Mouse (Mus musculus): ENCODE data around the gene Fgfr2.
"Not testable (repeated sequence)": the region's sequence is repeated elsewhere in the genome, so short reads cannot be mapped to it uniquely, and the experiment has no call there.

The Fgfr2 gene

GRCm38 (mm10) chr7:133120221-133120751, 2.9 kb downstream of the Fgfr2 start:
- DNase-seq (ENCODE audit: low spot score), result no peak

GRCm38 (mm10) chr7:133117815-133118214, 5.3 kb downstream of the Fgfr2 start:
- DNase-seq (ENCODE audit: low spot score), result no peak

- DNase-seq (ENCODE audit: low spot score), result no peak
Measured at GRCm38 (mm10) chr7:133116542-133116941, 6.6 kb downstream of the Fgfr2 start.

GRCm38 (mm10) chr7:133115886-133116285, 7.3 kb downstream of the Fgfr2 start:
- DNase-seq (ENCODE audit: low spot score), result peak; percentile 43

GRCm38 (mm10) chr7:133114847-133115470, 8.2 kb downstream of the Fgfr2 start:
- DNase-seq (ENCODE audit: low spot score), result peak; percentile 53

GRCm38 (mm10) chr7:133113185-133113895, 9.8 kb downstream of the Fgfr2 start:
- no peak for DNase-seq (ENCODE audit: low spot score)

GRCm38 (mm10) chr7:133112351-133112831, 10.8 kb downstream of the Fgfr2 start:
- DNase-seq (ENCODE audit: low spot score), result peak; percentile 63

GRCm38 (mm10) chr7:133109442-133109841, 13.7 kb downstream of the Fgfr2 start:
- DNase-seq (ENCODE audit: low spot score), result no peak

GRCm38 (mm10) chr7:133108695-133109094, 14.5 kb downstream of the Fgfr2 start:
- no peak for DNase-seq (ENCODE audit: low spot score)

GRCm38 (mm10) chr7:133102578-133102977, 20.6 kb downstream of the Fgfr2 start:
- DNase-seq (ENCODE audit: low spot score), result no peak

GRCm38 (mm10) chr7:133101070-133101469, 22.1 kb downstream of the Fgfr2 start:
- no peak for DNase-seq (ENCODE audit: low spot score)

- DNase-seq (ENCODE audit: low spot score), result no peak
Measured at GRCm38 (mm10) chr7:133100178-133100577, 23.0 kb downstream of the Fgfr2 start.

- peak; percentile 26 for DNase-seq (ENCODE audit: low spot score)
Measured at GRCm38 (mm10) chr7:133099266-133099665, 23.9 kb downstream of the Fgfr2 start.

- DNase-seq (ENCODE audit: low spot score), result peak; percentile 25
Measured at GRCm38 (mm10) chr7:133098118-133098793, 24.9 kb downstream of the Fgfr2 start.

GRCm38 (mm10) chr7:133095610-133096009, 27.5 kb downstream of the Fgfr2 start:
- DNase-seq (ENCODE audit: low spot score), result not testable (repeated sequence)

GRCm38 (mm10) chr7:133094711-133095495, 28.2 kb downstream of the Fgfr2 start:
- DNase-seq (ENCODE audit: low spot score), result no peak

- DNase-seq (ENCODE audit: low spot score), result no peak
Measured at GRCm38 (mm10) chr7:133094161-133094560, 29.0 kb downstream of the Fgfr2 start.

GRCm38 (mm10) chr7:133093731-133094130, 29.4 kb downstream of the Fgfr2 start:
- DNase-seq (ENCODE audit: low spot score), result no peak

GRCm38 (mm10) chr7:133090641-133091040, 32.5 kb downstream of the Fgfr2 start:
- DNase-seq (ENCODE audit: low spot score), result no peak

- DNase-seq (ENCODE audit: low spot score), result no peak
Measured at GRCm38 (mm10) chr7:133089621-133090260, 33.4 kb downstream of the Fgfr2 start.

GRCm38 (mm10) chr7:133088830-133089261, 34.3 kb downstream of the Fgfr2 start:
- peak; percentile 72 for DNase-seq (ENCODE audit: low spot score)

Measured in urinary bladder, postnatal 14 days (tissue).